In the genomic region with DNA sequence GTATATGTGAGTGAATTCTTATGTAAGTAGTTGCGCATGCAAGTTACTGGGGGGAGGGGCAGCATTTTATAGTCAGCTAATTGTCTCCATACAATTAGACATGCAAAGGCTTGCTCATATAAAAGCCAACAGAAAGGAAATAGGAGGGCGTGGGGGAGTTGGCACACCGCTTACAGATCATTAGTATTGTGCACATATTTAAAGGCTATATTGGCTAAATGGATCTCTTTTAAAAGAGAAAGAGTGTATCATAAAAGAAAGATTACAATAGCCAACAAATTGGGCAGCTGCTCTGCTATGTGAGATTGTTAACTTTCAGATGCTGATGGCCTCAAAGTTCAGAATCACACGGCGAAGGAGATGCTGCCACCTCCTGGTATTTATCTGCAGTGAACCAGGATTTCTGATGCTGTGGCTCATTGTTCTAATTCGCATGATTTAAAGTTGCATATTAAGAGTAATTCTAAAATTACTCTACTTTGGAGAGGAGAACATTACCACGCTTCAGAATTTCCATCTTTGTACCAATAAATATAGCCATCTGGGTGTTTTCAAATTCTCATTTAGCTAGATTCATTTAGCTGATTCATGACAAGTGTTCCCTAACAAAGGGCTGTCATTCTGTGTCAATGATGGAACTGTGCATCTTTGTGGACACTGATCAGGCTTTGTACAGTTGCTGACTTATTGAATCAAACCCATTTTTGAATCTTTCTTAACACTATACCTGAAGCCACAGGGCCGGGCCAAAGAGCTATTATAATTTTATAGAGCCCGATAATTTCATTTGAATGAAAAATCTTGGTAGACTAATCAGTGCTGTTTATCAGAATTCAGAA, we compare ENCODE assay signal across 8 mouse cellular contexts.
DNase-seq lines count a peak whose midpoint lies in the region; ATAC-seq and TF ChIP-seq lines count a peak whose summit lies in the region.

No protein-coding gene starts in this region.

- TF ChIP-seq CTCF in liver, embryonic 14.5 days (IDR thresholded peaks at IDR 0.05; ENCODE audit: low read depth): peak; percentile 42
- peak; percentile 86 for TF ChIP-seq CTCF in midbrain, postnatal 0 days (IDR thresholded peaks at IDR 0.05)

- H3K9ac ChIP-seq in liver, embryonic 14.5 days (replicated peaks): no peak overlapping the region
- H3K9ac ChIP-seq in liver, embryonic 11.5 days (ENCODE audit: low read depth, low read length): no peak overlapping the region
- no peak overlapping the region for H3K9ac ChIP-seq in forebrain, embryonic 15.5 days (replicated peaks)
- no peak overlapping the region for H3K9ac ChIP-seq in midbrain, postnatal 0 days (replicated peaks; ENCODE audit: low read length, poor library complexity, severe bottlenecking)

- ATAC-seq in liver, embryonic 14.5 days (ENCODE audit: insufficient read depth): no peak
- ATAC-seq in liver, embryonic 11.5 days (replicated peaks; ENCODE audit: low FRiP score): no peak
- ATAC-seq in forebrain, embryonic 15.5 days (replicated peaks): peak; percentile 76
- ATAC-seq in midbrain, postnatal 0 days (ENCODE audit: low FRiP score): no peak
- no peak for ATAC-seq in activated CD4-positive, CD25-positive, alpha-beta regulatory T cell, adult 4 months

- no peak for TF ChIP-seq EP300 in liver, embryonic 14.5 days (IDR thresholded peaks at IDR 0.05; ENCODE audit: low read depth)

- no peaks in the 10 kb centered on the region for H3K9me3 ChIP-seq in liver, embryonic 14.5 days (ENCODE audit: control insufficient read depth, low read length)
- no peaks in the 10 kb centered on the region for H3K9me3 ChIP-seq in liver, embryonic 11.5 days (ENCODE audit: control insufficient read depth, low read length)
- H3K9me3 ChIP-seq in forebrain, embryonic 15.5 days: no peaks in the 10 kb centered on the region
- no peaks in the 10 kb centered on the region for H3K9me3 ChIP-seq in midbrain, postnatal 0 days (ENCODE audit: low read length)

- no peak for DNase-seq in liver, embryonic 14.5 days (ENCODE audit: low read depth in 3 of 3, low spot score in 3 of 3)
- no peak for DNase-seq in liver, embryonic 11.5 days (ENCODE audit: low spot score)
- DNase-seq in adrenal gland, postnatal 36 days: peak; percentile 33 to 59
- DNase-seq in layer of hippocampus, adult 9-11 months: peak; percentile 63
- peak; percentile 70 for DNase-seq in midbrain, postnatal 0 days (ENCODE audit: low spot score)
- no peak for DNase-seq in thymus, postnatal 14 days

- no peaks in the 10 kb centered on the region for H3K4me1 ChIP-seq in liver, embryonic 14.5 days (replicated peaks; ENCODE audit: control insufficient read depth in 2 of 2, insufficient read depth in 2 of 2, low read length in 1 of 2)
- no peaks in the 10 kb centered on the region for H3K4me1 ChIP-seq in liver, embryonic 11.5 days (replicated peaks; ENCODE audit: control insufficient read depth, insufficient read depth, low read length)
- peaks cover 12% of the 10 kb centered on the region for H3K4me1 ChIP-seq in forebrain, embryonic 15.5 days
- H3K4me1 ChIP-seq in midbrain, postnatal 0 days (ENCODE audit: insufficient read depth, low read length): no peaks in the 10 kb centered on the region

- no peak overlapping the region for H3K27ac ChIP-seq in liver, embryonic 14.5 days
- no peak overlapping the region for H3K27ac ChIP-seq in liver, embryonic 11.5 days (ENCODE audit: low read depth, low read length)
- H3K27ac ChIP-seq in forebrain, embryonic 15.5 days (replicated peaks): peak overlapping the region; percentile 31; the same call in 1 of the 2 replicates
- no peak overlapping the region for H3K27ac ChIP-seq in midbrain, postnatal 0 days (ENCODE audit: low read depth, low read length)

- H3K4me3 ChIP-seq in liver, embryonic 14.5 days (ENCODE audit: insufficient read depth in 1 of 2, low read depth in 2 of 2, low read length in 2 of 2): no peak overlapping the region
- H3K4me3 ChIP-seq in liver, embryonic 11.5 days (ENCODE audit: low read depth, low read length): no peak overlapping the region
- H3K4me3 ChIP-seq in forebrain, embryonic 15.5 days: no peak overlapping the region
- H3K4me3 ChIP-seq in midbrain, postnatal 0 days (ENCODE audit: low read depth, low read length): no peak overlapping the region

- H3K36me3 ChIP-seq in liver, embryonic 14.5 days (replicated peaks; ENCODE audit: control insufficient read depth, insufficient read depth, low read depth): no peaks in the 10 kb centered on the region
- H3K36me3 ChIP-seq in liver, embryonic 11.5 days (ENCODE audit: control insufficient read depth, insufficient read depth, low read length): no peaks in the 10 kb centered on the region
- no peaks in the 10 kb centered on the region for H3K36me3 ChIP-seq in forebrain, embryonic 15.5 days
- no peaks in the 10 kb centered on the region for H3K36me3 ChIP-seq in midbrain, postnatal 0 days (ENCODE audit: insufficient read depth, low read length)

- 44% methylated on average over 9 of the region's 9 CpGs for WGBS in liver, embryonic 14.5 days (ENCODE audit: insufficient replicate concordance)
- whole genome bisulfite sequencing in liver, embryonic 11.5 days: 55% methylated on average over 9 of the region's 9 CpGs
- WGBS in forebrain, embryonic 15.5 days: 31% methylated on average over 9 of the region's 9 CpGs
- 47% methylated on average over 9 of the region's 9 CpGs for WGBS in midbrain, postnatal 0 days

- H3K4me2 ChIP-seq in liver, embryonic 14.5 days (ENCODE audit: low read depth): no peak overlapping the region
- no peak overlapping the region for H3K4me2 ChIP-seq in liver, embryonic 11.5 days
- no peak overlapping the region for H3K4me2 ChIP-seq in forebrain, embryonic 15.5 days (replicated peaks)
- H3K4me2 ChIP-seq in midbrain, postnatal 0 days (ENCODE audit: low read depth, low read length, poor library complexity, severe bottlenecking): no peak overlapping the region

- H3K27me3 ChIP-seq in liver, embryonic 14.5 days (ENCODE audit: control insufficient read depth, insufficient read depth, low read length): no peaks in the 10 kb centered on the region
- H3K27me3 ChIP-seq in liver, embryonic 11.5 days (replicated peaks; ENCODE audit: control insufficient read depth, insufficient read depth, low read length): no peaks in the 10 kb centered on the region
- H3K27me3 ChIP-seq in forebrain, embryonic 15.5 days: no peaks in the 10 kb centered on the region
- no peaks in the 10 kb centered on the region; the same call in none of the 2 replicates for H3K27me3 ChIP-seq in midbrain, postnatal 0 days (ENCODE audit: insufficient read depth, low read length)

Comparison
In these comparisons a context has a peak if more than half of its experiments do, and no peak if none do; other contexts are left out.
1. DNase-seq: peak in adrenal gland, postnatal 36 days (2 of 2), layer of hippocampus, adult 9-11 months (single experiment) and midbrain, postnatal 0 days (single experiment); none in liver, embryonic 14.5 days (0 of 3), liver, embryonic 11.5 days (single experiment) and thymus, postnatal 14 days (single experiment).